Mouse (Mus musculus): ENCODE data around the gene Ctcf. TPM values are rescaled to one million over a fixed set of nuclear protein-coding genes. Genes with fewer than 3 reads are reported as not detected.
"Not testable (repeated sequence)": the region's sequence is repeated elsewhere in the genome, so short reads cannot be mapped to it uniquely, and the experiment has no call there.

The Ctcf gene
- 117 and 134 TPM in 2 replicates for polyA plus RNA-seq (2015; fragmentation: Nextera tagmentation; extraction: Ambion mirVana)

DNA sequence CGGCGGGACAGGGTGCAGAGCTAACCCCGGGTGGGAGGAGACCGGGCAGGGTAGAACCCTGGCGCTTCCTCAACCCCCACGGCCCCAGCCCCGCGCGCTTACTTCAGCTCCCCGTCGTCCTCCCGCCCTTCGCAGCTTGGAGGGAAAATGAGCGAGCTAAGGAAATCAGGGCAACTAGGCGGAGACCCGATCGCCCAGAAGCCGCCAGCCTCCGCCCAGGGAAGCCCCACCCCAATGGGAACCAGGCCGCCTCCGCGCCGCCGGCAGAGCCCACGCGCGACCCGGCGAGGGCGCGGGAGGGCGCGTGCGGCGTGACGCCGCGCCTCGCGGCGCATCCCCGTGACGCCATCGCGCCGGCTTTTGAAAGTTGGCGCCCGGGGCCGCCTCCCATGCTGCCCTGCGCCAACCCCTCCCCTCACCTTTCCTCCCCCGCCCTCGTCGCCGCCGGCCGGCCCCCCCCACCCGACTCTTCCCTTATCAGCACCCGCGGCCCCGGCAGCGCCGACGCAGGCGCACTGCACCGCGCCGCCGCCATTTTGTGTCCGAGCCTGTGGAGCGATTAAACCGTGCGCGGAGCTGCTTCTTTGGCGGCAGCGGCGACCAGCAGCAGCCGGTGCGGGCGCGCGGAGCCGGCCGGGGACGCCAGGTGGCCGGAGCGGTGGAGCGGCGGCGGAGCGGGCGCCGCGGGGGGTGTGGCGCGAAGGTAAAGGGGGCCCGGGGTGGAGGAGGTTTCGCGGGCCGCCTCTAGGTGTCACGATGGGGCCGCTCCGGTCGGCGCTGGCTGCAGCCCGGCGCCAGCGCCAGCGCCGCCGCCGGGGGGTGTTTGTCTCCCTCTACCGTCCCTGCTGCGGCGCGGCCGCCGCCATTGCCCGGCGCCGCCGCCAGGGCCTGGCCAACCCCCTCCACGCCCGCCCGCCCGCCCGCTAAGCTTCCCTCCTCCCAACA lies at the start of gene Ctcf:
Ctcf (plus strand) TSS at position 551 of the 945 bp plus-strand sequence.
- no peaks in the 10 kb centered on the region for H3K27me3 ChIP-seq (ENCODE audit: insufficient read depth, low read length)
- under 1% methylated on average over 59 of the region's 126 CpGs for WGBS
- ATAC-seq (ENCODE audit: low FRiP score, low TSS enrichment), result peak; percentile 94
- no peaks in the 10 kb centered on the region for H3K9me3 ChIP-seq (ENCODE audit: low read length)
- peaks cover 27% of the 10 kb centered on the region for H3K4me1 ChIP-seq (ENCODE audit: insufficient read depth, low read length)
- H3K36me3 ChIP-seq (ENCODE audit: insufficient read depth, low read length), result no peaks in the 10 kb centered on the region
- H3K4me3 ChIP-seq (ENCODE audit: low read length), result peak within 1 kb of the TSS; percentile 96
- peak within 1 kb of the TSS; percentile 100 for H3K9ac ChIP-seq (replicated peaks; ENCODE audit: low read length)
- H3K27ac ChIP-seq (ENCODE audit: low read length), result peak within 1 kb of the TSS; percentile 100
- H3K4me2 ChIP-seq (replicated peaks; ENCODE audit: low read depth, low read length), result peak within 1 kb of the TSS; percentile 84

GRCm38 (mm10) chr8:105592431-105592830 lies 43.9 kb upstream of the Ctcf start:
- no peak overlapping the region for H3K4me3 ChIP-seq (ENCODE audit: low read length)
- no peak overlapping the region for H3K27ac ChIP-seq (ENCODE audit: low read length)
- H3K9me3 ChIP-seq (ENCODE audit: low read length), result no peaks in the 10 kb centered on the region
- no peaks in the 10 kb centered on the region for H3K36me3 ChIP-seq (ENCODE audit: insufficient read depth, low read length)
- ATAC-seq (ENCODE audit: low FRiP score, low TSS enrichment), result no peak
- peaks cover 18% of the 10 kb centered on the region for H3K4me1 ChIP-seq (ENCODE audit: insufficient read depth, low read length)
- WGBS, result 65% methylated on average over 2 of the region's 2 CpGs
- no peak overlapping the region for H3K4me2 ChIP-seq (replicated peaks; ENCODE audit: low read depth, low read length)
- no peak overlapping the region for H3K9ac ChIP-seq (replicated peaks; ENCODE audit: low read length)
- H3K27me3 ChIP-seq (ENCODE audit: insufficient read depth, low read length), result no peaks in the 10 kb centered on the region

- no peaks in the 10 kb centered on the region for H3K36me3 ChIP-seq (ENCODE audit: insufficient read depth, low read length)
- peak overlapping the region; percentile 49 for H3K4me2 ChIP-seq (replicated peaks; ENCODE audit: low read depth, low read length)
- ATAC-seq (ENCODE audit: low FRiP score, low TSS enrichment), result 0 out of 2 replicates have a peak, but pooled peaks have one; percentile 32
- no peaks in the 10 kb centered on the region for H3K9me3 ChIP-seq (ENCODE audit: low read length)
- H3K9ac ChIP-seq (replicated peaks; ENCODE audit: low read length), result peak overlapping the region; percentile 51
- H3K27ac ChIP-seq (ENCODE audit: low read length), result peak overlapping the region; percentile 85
- WGBS, result 15% methylated on average over 15 of the region's 15 CpGs
- peak overlapping the region; percentile 33 for H3K4me3 ChIP-seq (ENCODE audit: low read length)
- H3K4me1 ChIP-seq (ENCODE audit: insufficient read depth, low read length), result peaks cover 18% of the 10 kb centered on the region
- H3K27me3 ChIP-seq (ENCODE audit: insufficient read depth, low read length), result no peaks in the 10 kb centered on the region
These were observed 42.5 kb upstream of the Ctcf start for GRCm38 (mm10) chr8:105593859-105594258.

DNA sequence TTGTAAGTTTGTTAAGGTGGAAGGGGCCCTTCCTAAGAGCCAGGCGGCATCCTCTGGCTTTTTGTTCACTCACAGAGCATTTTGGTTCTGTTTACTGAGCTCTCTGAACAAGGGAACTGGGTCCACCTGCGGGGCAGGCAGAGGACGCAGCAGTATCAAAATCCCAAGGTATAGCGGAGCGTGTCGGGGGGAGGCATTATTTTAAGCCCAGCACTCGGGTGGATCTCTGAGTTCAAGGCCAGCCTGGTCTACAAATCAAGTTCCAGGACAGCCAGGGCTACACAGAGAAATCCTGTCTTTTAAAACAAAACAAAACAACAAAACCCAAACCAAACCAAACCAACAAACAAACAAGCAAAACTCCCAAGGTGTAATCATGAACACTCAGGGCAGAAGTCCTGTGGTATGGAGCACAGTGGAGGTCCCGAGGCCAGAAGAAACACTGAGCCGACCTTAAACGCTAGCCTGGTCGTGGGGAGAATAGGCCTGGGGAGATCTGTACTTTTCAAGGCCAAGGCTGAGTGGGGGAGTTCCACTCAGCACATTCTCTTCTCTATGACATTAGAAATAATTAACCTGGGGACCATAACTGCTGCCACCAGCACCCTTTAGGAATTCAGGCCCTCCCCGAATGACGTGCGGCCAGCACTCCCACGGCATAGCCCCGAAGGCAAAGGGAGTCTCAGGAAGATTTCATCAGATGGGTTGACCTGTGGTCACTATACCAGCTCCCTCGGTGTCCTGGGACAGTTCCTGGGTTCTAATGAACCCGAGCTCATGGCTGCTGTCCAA lies 41.7 kb upstream of the Ctcf start:
- Histone ChIP-seq H3K9ac (replicated peaks; ENCODE audit: low read length) (peak overlapping the region; percentile 51), H3K4me1 (ENCODE audit: insufficient read depth, low read length) (peaks cover 18% of the 10 kb centered on the region), H3K4me2 (replicated peaks; ENCODE audit: low read depth, low read length) (peak overlapping the region; percentile 49), H3K36me3 (ENCODE audit: insufficient read depth, low read length) (no peaks in the 10 kb centered on the region), H3K9me3 (ENCODE audit: low read length) (no peaks in the 10 kb centered on the region), H3K4me3 (ENCODE audit: low read length) (peak overlapping the region; percentile 33), H3K27ac (ENCODE audit: low read length) (peak overlapping the region; percentile 85), H3K27me3 (ENCODE audit: insufficient read depth, low read length) (no peaks in the 10 kb centered on the region)
- peak; percentile 58 for ATAC-seq (ENCODE audit: low FRiP score, low TSS enrichment)
- 53% methylated on average over 18 of the region's 18 CpGs for WGBS

- Histone ChIP-seq H3K36me3 (ENCODE audit: insufficient read depth, low read length) (no peaks in the 10 kb centered on the region), H3K27ac (ENCODE audit: low read length) (no peak overlapping the region), H3K4me1 (ENCODE audit: insufficient read depth, low read length) (peaks cover 18% of the 10 kb centered on the region), H3K27me3 (ENCODE audit: insufficient read depth, low read length) (no peaks in the 10 kb centered on the region), H3K9ac (replicated peaks; ENCODE audit: low read length) (no peak overlapping the region), H3K4me2 (replicated peaks; ENCODE audit: low read depth, low read length) (peak overlapping the region; percentile 52), H3K9me3 (ENCODE audit: low read length) (no peaks in the 10 kb centered on the region), H3K4me3 (ENCODE audit: low read length) (peak overlapping the region; percentile 30)
- ATAC-seq (ENCODE audit: low FRiP score, low TSS enrichment), result peak; percentile 73
- whole genome bisulfite sequencing, result 10% methylated on average over 14 of the region's 14 CpGs
These were observed 39.9 kb upstream of the Ctcf start for GRCm38 (mm10) chr8:105596362-105597034.

- Histone ChIP-seq H3K9me3 (ENCODE audit: low read length) (no peaks in the 10 kb centered on the region), H3K27me3 (ENCODE audit: insufficient read depth, low read length) (no peaks in the 10 kb centered on the region), H3K9ac (replicated peaks; ENCODE audit: low read length) (no peak overlapping the region), H3K4me3 (ENCODE audit: low read length) (no peak overlapping the region), H3K4me1 (ENCODE audit: insufficient read depth, low read length) (peaks cover 15% of the 10 kb centered on the region), H3K27ac (ENCODE audit: low read length) (no peak overlapping the region), H3K4me2 (replicated peaks; ENCODE audit: low read depth, low read length) (no peak overlapping the region), H3K36me3 (ENCODE audit: insufficient read depth, low read length) (no peaks in the 10 kb centered on the region)
- WGBS, result 87% methylated on average over 6 of the region's 6 CpGs
- ATAC-seq (ENCODE audit: low FRiP score, low TSS enrichment), result no peak
These were observed 37.6 kb upstream of the Ctcf start for GRCm38 (mm10) chr8:105598777-105599176.

- Histone ChIP-seq H3K36me3 (ENCODE audit: insufficient read depth, low read length) (no peaks in the 10 kb centered on the region), H3K9ac (replicated peaks; ENCODE audit: low read length) (no peak overlapping the region), H3K9me3 (ENCODE audit: low read length) (no peaks in the 10 kb centered on the region), H3K27me3 (ENCODE audit: insufficient read depth, low read length) (no peaks in the 10 kb centered on the region), H3K4me3 (ENCODE audit: low read length) (no peak overlapping the region), H3K4me1 (ENCODE audit: insufficient read depth, low read length) (peaks cover 13% of the 10 kb centered on the region), H3K27ac (ENCODE audit: low read length) (no peak overlapping the region), H3K4me2 (replicated peaks; ENCODE audit: low read depth, low read length) (no peak overlapping the region)
- 76% methylated on average over 5 of the region's 5 CpGs for WGBS
- ATAC-seq (ENCODE audit: low FRiP score, low TSS enrichment), result no peak
These were observed 35.1 kb upstream of the Ctcf start for GRCm38 (mm10) chr8:105601301-105601700.

- H3K9me3 ChIP-seq (ENCODE audit: low read length); ATAC-seq (ENCODE audit: low FRiP score, low TSS enrichment): not testable (repeated sequence)
- 90% methylated on average over 2 of the region's 3 CpGs for WGBS
These were observed 33.8 kb upstream of the Ctcf start for GRCm38 (mm10) chr8:105602540-105602939.

DNA sequence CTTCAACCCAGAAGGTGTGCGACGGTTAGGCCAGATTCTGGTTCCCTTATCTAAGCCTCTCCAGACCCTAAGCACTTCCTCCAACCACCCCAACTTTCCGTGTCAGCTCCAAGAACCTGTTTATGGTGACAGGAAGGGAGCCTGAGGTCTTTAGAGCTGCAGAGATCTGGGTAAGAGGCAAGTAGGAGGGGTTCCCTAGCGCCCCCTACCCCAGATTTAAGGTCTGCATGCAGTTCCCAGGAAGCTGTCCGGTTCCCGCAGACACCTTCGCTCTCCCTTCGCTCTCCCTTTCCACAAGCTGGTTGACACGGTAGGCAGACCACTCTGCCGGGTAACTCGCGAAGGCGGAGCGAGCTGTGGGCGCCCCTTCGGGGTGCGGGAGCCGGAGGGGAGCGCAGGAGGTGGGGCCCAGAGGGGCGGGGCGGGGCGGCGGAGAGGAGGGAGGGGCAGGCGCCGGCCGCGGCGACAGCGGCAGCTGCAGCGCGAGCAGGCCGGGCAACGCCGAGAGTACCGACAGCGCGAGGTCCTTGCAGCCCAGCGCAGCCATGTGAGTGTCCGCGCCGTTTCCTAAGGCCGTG lies 31.5 kb upstream of the Ctcf start, which contains the start of gene Ripor1:
Ripor1 (plus strand) TSS at position 452 of the 578 bp plus-strand sequence.
- H3K27me3 ChIP-seq (ENCODE audit: insufficient read depth, low read length), result no peaks in the 10 kb centered on the region
- H3K4me2 ChIP-seq (replicated peaks; ENCODE audit: low read depth, low read length), result peak within 1 kb of the TSS; percentile 78
- peak within 1 kb of the TSS; percentile 74 for H3K9ac ChIP-seq (replicated peaks; ENCODE audit: low read length)
- ATAC-seq (ENCODE audit: low FRiP score, low TSS enrichment), result peak; percentile 67
- WGBS, result under 1% methylated on average over 30 of the region's 42 CpGs
- no peaks in the 10 kb centered on the region for H3K9me3 ChIP-seq (ENCODE audit: low read length)
- H3K36me3 ChIP-seq (ENCODE audit: insufficient read depth, low read length), result no peaks in the 10 kb centered on the region
- H3K27ac ChIP-seq (ENCODE audit: low read length), result peak within 1 kb of the TSS; percentile 91
- peaks cover 37% of the 10 kb centered on the region for H3K4me1 ChIP-seq (ENCODE audit: insufficient read depth, low read length)
- H3K4me3 ChIP-seq (ENCODE audit: low read length), result peak within 1 kb of the TSS; percentile 58

More at GRCm38 (mm10) chr8:105602540-105602939, 33.8 kb upstream of the Ctcf start:
- not testable (repeated sequence) for H3K27me3 ChIP-seq (ENCODE audit: insufficient read depth, low read length); H3K27ac ChIP-seq (ENCODE audit: low read length); H3K36me3 ChIP-seq (ENCODE audit: insufficient read depth, low read length); H3K4me3 ChIP-seq (ENCODE audit: low read length); H3K9ac ChIP-seq (replicated peaks; ENCODE audit: low read length); H3K4me2 ChIP-seq (replicated peaks; ENCODE audit: low read depth, low read length)
- peaks cover 26% of the 10 kb centered on the region for H3K4me1 ChIP-seq (ENCODE audit: insufficient read depth, low read length)
